Mouse (Mus musculus): Measurements from ENCODE around the gene Piezo1.

The Piezo1 gene

GRCm38 (mm10) chr8:122460524-122461472, 90.3 kb downstream of the Piezo1 start, which contains the start of gene Snai3:
Gene Snai3, minus strand, starts transcription at chr8:122460733.
- in situ Hi-C loops (cut with MboI; ENCODE audit: low sequenced_read_pairs) = no loop called here

GRCm38 (mm10) chr8:122459990-122460389, 91.1 kb downstream of the Piezo1 start:
- in situ Hi-C loops (cut with MboI; ENCODE audit: low sequenced_read_pairs) = no loop called here

GRCm38 (mm10) chr8:122459218-122459900, 91.8 kb downstream of the Piezo1 start:
- in situ Hi-C loops (cut with MboI; ENCODE audit: low sequenced_read_pairs) = no loop called here

GRCm38 (mm10) chr8:122457171-122457570, 94.0 kb downstream of the Piezo1 start:
- in situ Hi-C loops (cut with MboI; ENCODE audit: low sequenced_read_pairs) = no loop called here

GRCm38 (mm10) chr8:122454409-122454808, 96.7 kb downstream of the Piezo1 start:
- in situ Hi-C loops (cut with MboI; ENCODE audit: low sequenced_read_pairs) = no loop called here

GRCm38 (mm10) chr8:122452154-122452553, 99.0 kb downstream of the Piezo1 start:
- in situ Hi-C loops (cut with MboI; ENCODE audit: low sequenced_read_pairs) = no loop called here

- in situ Hi-C loops (cut with MboI; ENCODE audit: low sequenced_read_pairs) = no loop called here
Observed at GRCm38 (mm10) chr8:122451161-122451703, 99.9 kb downstream of the Piezo1 start.

- in situ Hi-C loops (cut with MboI; ENCODE audit: low sequenced_read_pairs) = no loop called here
Observed at GRCm38 (mm10) chr8:122445203-122445602, 105.9 kb downstream of the Piezo1 start.

GRCm38 (mm10) chr8:122444058-122444748, 106.9 kb downstream of the Piezo1 start:
- in situ Hi-C loops (cut with MboI; ENCODE audit: low sequenced_read_pairs) = no loop called here

GRCm38 (mm10) chr8:122443262-122444006, 107.7 kb downstream of the Piezo1 start, which contains the start of gene Mvd:
Gene Mvd, minus strand, starts transcription at chr8:122443422.
- in situ Hi-C loops (cut with MboI; ENCODE audit: low sequenced_read_pairs) = no loop called here

GRCm38 (mm10) chr8:122442781-122443180, 108.3 kb downstream of the Piezo1 start:
- in situ Hi-C loops (cut with MboI; ENCODE audit: low sequenced_read_pairs) = no loop called here

GRCm38 (mm10) chr8:122442356-122442755, 108.8 kb downstream of the Piezo1 start:
- in situ Hi-C loops (cut with MboI; ENCODE audit: low sequenced_read_pairs) = no loop called here

- in situ Hi-C loops (cut with MboI; ENCODE audit: low sequenced_read_pairs) = no loop called here
Observed at GRCm38 (mm10) chr8:122441326-122441725, 109.8 kb downstream of the Piezo1 start.

GRCm38 (mm10) chr8:122439336-122439735, 111.8 kb downstream of the Piezo1 start:
- in situ Hi-C loops (cut with MboI; ENCODE audit: low sequenced_read_pairs) = no loop called here

- in situ Hi-C loops (cut with MboI; ENCODE audit: low sequenced_read_pairs) = no loop called here
Observed at GRCm38 (mm10) chr8:122437708-122438331, 113.3 kb downstream of the Piezo1 start.

- in situ Hi-C loops (cut with MboI; ENCODE audit: low sequenced_read_pairs) = no loop called here
Observed at GRCm38 (mm10) chr8:122436586-122437125, 114.5 kb downstream of the Piezo1 start.

GRCm38 (mm10) chr8:122436146-122436545, 115.0 kb downstream of the Piezo1 start:
- in situ Hi-C loops (cut with MboI; ENCODE audit: low sequenced_read_pairs) = no loop called here

GRCm38 (mm10) chr8:122435375-122435774, 115.8 kb downstream of the Piezo1 start:
- in situ Hi-C loops (cut with MboI; ENCODE audit: low sequenced_read_pairs) = no loop called here

GRCm38 (mm10) chr8:122433269-122433905, 117.7 kb downstream of the Piezo1 start:
- in situ Hi-C loops (cut with MboI; ENCODE audit: low sequenced_read_pairs) = no loop called here
